Mouse (Mus musculus): ENCODE measurements at regions not wholly inside any gene's neighbourhood (a gene's known extent, or its start where the extent isn't known, plus 50 kb on each side); places are given as distances from the start of the nearest gene placed in this dataset.

GRCm38 (mm10) chr11:64230071-64230470 is 150.8 kb upstream of the Cox10 start:
- in situ Hi-C loops (cut with MboI, MseI): no loop called here

DNA sequence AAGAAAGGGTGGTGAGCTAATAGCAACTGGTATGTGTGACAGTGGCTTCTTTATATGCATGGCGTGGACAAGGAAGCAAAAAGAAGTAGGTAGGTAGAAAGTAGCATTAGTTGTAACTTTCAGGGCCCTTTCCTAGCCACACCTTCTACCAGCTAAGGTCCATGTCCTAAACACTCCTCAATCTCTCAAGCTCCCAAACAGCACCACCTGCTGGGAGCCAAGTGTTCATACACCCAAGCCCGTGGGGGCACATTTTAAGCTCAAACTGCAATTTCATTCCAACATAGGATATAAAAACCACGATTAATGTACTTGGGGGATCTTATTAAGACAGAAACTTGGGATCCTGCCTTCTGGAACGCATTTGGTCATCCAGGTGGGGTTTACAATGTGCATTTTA is 141.6 kb upstream of the Cox10 start:
- in situ Hi-C loops (cut with MboI, MseI): loop anchor here (10.0 kb wide), 1 partner anchor 426 kb away; no protein-coding TSS in a partner anchor

- in situ Hi-C loops (cut with MboI, MseI): no loop called here
Observed at GRCm38 (mm10) chr11:64217181-64217580, 137.9 kb upstream of the Cox10 start.

DNA sequence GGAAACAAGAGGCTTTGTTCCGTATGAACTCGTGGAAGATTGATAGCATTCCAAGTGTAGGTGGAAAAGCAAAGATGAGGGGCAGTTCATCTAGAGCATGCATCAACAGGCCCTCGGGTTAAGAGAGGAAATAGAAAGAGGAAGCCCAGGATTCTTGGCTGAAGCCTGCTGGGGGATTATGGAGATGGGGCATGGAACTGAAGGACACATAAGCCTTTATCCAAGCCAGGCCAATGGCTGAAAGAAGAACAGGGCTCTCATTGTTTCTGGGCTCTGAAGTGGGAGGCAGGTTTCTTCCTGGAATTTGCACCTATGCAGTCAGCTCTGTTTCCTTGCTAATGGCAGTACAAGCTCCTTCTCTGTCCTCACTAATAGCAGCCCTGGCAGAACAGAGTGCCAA is 131.6 kb upstream of the Cox10 start:
- in situ Hi-C loops (cut with MboI, MseI): no loop called here

GRCm38 (mm10) chr11:64208306-64208705 is 129.0 kb upstream of the Cox10 start:
- in situ Hi-C loops (cut with MboI, MseI): no loop called here

GRCm38 (mm10) chr11:64207358-64207864 is 128.1 kb upstream of the Cox10 start:
- in situ Hi-C loops (cut with MboI, MseI): no loop called here

DNA sequence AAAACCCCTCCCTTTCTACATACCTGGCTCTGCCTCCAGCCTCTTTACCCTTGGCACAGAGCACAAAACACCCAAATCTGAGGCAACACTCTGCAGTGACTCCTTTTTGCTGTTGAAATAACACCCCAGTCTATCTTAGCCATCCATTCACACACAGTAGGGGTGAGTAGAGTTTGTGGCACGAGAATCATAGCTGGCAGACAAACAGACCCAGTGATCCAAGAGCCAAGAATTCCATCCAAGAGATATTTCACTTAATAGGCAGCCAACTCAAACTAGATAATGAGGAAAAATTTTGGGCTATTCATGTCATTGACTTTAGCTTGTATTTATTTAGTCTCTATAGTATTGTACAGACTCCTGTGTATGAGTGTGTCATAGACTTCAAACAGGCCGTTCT is 126.9 kb upstream of the Cox10 start:
- in situ Hi-C loops (cut with MboI, MseI): no loop called here

GRCm38 (mm10) chr11:64205069-64205468 is 125.8 kb upstream of the Cox10 start:
- in situ Hi-C loops (cut with MboI, MseI): no loop called here

GRCm38 (mm10) chr11:64204305-64204704 is 125.0 kb upstream of the Cox10 start:
- in situ Hi-C loops (cut with MboI, MseI): no loop called here

DNA sequence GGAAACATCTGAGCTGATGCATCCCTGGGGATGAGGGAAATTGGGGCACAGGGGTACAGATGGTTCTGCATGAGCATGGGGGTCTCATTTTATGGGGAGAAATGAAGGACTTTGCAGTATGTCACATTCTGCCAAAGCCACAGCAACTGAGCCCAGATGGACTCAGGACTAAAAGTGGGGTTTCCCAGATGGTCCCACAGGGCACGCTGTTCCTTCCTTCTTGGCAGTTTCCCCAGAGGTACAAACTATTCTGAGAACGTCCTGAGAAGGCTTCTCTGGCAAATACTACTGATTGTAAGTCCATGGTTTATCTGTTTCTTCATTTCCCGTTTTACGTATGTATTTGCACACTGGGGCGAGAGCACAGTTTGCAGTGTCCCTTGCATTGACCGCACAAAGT is 121.6 kb upstream of the Cox10 start:
- in situ Hi-C loops (cut with MboI, MseI): no loop called here

- in situ Hi-C loops (cut with MboI, MseI): loop anchor here (5.0 kb wide), 1 partner anchor 913 kb away; no protein-coding TSS in a partner anchor
Observed at GRCm38 (mm10) chr11:64195272-64195671, 116.0 kb upstream of the Cox10 start.

DNA sequence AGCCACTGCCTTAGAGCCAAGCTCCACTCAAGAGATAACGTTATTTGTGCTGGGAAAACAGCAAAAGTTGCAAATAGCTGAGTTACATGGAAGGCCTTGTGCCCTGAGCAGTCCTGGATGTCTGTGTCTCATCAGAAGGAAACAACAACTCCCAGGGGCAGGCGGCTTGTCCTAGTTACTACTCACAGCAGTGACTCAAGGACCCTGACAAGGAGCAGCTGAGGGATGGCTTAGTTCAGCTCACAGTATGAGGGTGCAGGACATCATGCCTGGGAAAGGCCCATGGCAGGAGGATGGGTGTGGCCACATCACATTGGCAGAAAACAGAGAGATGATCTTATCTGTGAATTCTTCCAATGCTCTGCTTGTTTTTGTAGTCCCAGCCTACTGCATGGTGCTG is 109.4 kb upstream of the Cox10 start:
- in situ Hi-C loops (cut with MboI, MseI): no loop called here

GRCm38 (mm10) chr11:64187488-64188444 is 108.5 kb upstream of the Cox10 start:
- in situ Hi-C loops (cut with MboI, MseI): no loop called here

DNA sequence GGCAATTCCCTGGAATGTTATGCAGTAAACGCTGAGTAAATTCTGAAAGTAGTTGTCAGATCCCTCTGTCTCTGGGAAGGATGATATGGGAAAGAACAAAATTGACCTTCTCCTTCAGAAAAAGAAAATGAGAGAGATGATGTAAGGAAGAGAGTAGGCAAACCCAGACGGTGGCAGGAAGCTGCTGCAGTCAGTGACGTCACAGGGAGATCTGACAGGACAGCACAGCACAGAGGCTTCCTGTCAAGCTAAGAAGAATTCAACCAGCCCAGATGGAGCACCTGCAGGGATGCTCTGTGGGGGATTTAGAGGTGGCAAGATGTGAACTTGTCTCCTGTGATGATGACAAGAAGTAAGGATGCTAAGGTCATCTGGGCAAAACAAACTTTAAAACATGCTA is 107.7 kb upstream of the Cox10 start:
- in situ Hi-C loops (cut with MboI, MseI): no loop called here

DNA sequence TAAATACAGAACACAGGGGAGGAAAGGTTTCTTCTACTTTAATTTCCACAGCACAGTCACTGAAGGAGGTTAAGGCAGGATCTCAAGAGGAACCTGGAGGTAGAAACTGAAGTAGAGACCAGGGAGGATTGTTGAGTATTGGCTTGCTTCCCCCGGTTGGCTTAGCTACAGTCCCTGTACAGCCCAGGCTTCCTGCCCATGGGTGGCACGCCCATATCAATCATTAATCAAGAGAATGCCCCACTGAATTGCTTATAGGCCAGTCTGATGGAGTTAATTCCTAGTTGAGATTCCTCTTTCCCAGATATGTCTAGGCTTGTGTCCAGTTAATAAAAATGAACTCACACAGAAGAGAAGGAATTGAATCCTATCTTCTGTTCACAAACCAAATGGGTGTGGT is 107.3 kb upstream of the Cox10 start:
- in situ Hi-C loops (cut with MboI, MseI): no loop called here

GRCm38 (mm10) chr11:64180036-64180435 is 100.8 kb upstream of the Cox10 start:
- in situ Hi-C loops (cut with MboI, MseI): no loop called here

- in situ Hi-C loops (cut with MboI, MseI): no loop called here
Observed at GRCm38 (mm10) chr11:64173421-64174062, 94.3 kb upstream of the Cox10 start.

GRCm38 (mm10) chr11:64172926-64173325 is 93.7 kb upstream of the Cox10 start:
- in situ Hi-C loops (cut with MboI, MseI): no loop called here

GRCm38 (mm10) chr11:64168626-64169025 is 89.4 kb upstream of the Cox10 start:
- in situ Hi-C loops (cut with MboI, MseI): no loop called here

- in situ Hi-C loops (cut with MboI, MseI): no loop called here
Observed at GRCm38 (mm10) chr11:64164796-64165195, 85.5 kb upstream of the Cox10 start.

GRCm38 (mm10) chr11:64158281-64158680 is 79.0 kb upstream of the Cox10 start:
- in situ Hi-C loops (cut with MboI, MseI): no loop called here

- in situ Hi-C loops (cut with MboI, MseI): no loop called here
Observed at GRCm38 (mm10) chr11:64156640-64157039, 77.4 kb upstream of the Cox10 start.

DNA sequence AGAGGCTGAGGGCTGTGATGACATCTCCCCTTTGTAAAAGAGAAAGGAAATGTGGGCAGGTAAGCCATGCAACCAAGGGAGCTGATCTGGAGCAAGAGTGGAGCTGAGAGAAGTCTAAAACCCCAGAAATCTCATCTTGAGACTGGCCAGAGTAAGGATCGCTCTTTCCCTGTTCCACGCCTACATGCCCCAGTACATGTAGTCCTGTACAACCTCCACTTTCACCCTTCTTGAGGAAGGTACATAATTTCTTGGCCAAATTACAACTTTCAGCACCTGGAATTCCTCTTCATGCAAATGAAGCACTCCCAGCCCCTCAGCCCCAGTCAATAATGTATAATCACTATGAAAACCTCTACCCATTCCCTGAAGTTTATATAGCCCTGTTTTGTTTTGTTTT is 60.2 kb upstream of the Cox10 start:
- in situ Hi-C loops (cut with MboI, MseI): no loop called here
